Mouse (Mus musculus): ENCODE data around the gene Frmpd4.

GRCm38 (mm10) chrX:167828456-167828855 is 748.6 kb downstream of the Frmpd4 start:
- TF ChIP-seq POLR2A (IDR thresholded peaks at IDR 0.05; ENCODE audit: low read depth, low read length) (no peak), CTCF (IDR thresholded peaks at IDR 0.05; ENCODE audit: extremely low read depth, insufficient read depth, insufficient read length, insufficient replicate concordance) (no peak)
